Mouse (Mus musculus) B cell, adult 62 days (primary cell): Measurements from ENCODE around the gene Gm10959. TPM values are rescaled to one million over a fixed set of nuclear protein-coding genes. Genes with fewer than 3 reads are reported as not detected.

ENCODE experiments used
- total RNA-seq: library from RNA; stranded (reverse); gene quantifications from 4 replicates; pipeline ENCODE4 v1.2.4, GENCODE M21; 2023

Gm10959 gene
- total RNA-seq: not detected in 4 replicates

GRCm38 (mm10) chr3:122919260-122919659 is at the start of gene Gm10959:
Gm10959 (minus strand) TSS chr3:122919360.

GRCm38 (mm10) chr3:122924009-122924914 is 5.1 kb upstream of the Gm10959 start, which contains the start of gene 1810037I17Rik:
1810037I17Rik (plus strand) TSS chr3:122924203.

GRCm38 (mm10) chr3:122894772-122895171 is 24.4 kb downstream of the Gm10959 start, which contains the start of gene Fabp2:
Fabp2 (plus strand) TSS chr3:122895072.

Other genes starting within 250 kb of the Gm10959 start
- gene Pde5a, start 190.4 kb downstream of the Gm10959 start, total RNA-seq: 0.33 to 0.81 TPM (median 0.55 TPM) in 4 replicates
- not detected in 4 replicates for gene Fabp2, start 24.3 kb downstream of the Gm10959 start, total RNA-seq
- 24.5 to 26.4 TPM (median 26.0 TPM) in 4 replicates for gene 1810037I17Rik, start 4.8 kb upstream of the Gm10959 start, total RNA-seq
- gene Usp53, start 65.2 kb upstream of the Gm10959 start, total RNA-seq: 19.7 to 33.5 TPM (median 20.3 TPM) in 4 replicates
- gene Myoz2, start 115.7 kb upstream of the Gm10959 start, total RNA-seq: not detected in 4 replicates